Mouse (Mus musculus): ENCODE results near the gene Smarca2. TPM values are rescaled to one million over a fixed set of nuclear protein-coding genes. Genes with fewer than 3 reads are reported as not detected.

The Smarca2 gene
- polyA plus RNA-seq, 1 experiment from 2014 or later, result 63.5 TPM

GRCm38 (mm10) chr19:26601459-26601858 lies 3.4 kb upstream of the Smarca2 start:
- H3K9ac ChIP-seq (ENCODE audit: low read depth, low read length), result no peak overlapping the region
- DNase-seq (ENCODE audit: low spot score) (no peak), ATAC-seq (ENCODE audit: low read depth) (no peak)
- H3K4me1 ChIP-seq (ENCODE audit: control insufficient read depth, insufficient read depth, low read length), result no peaks in the 10 kb centered on the region
- H3K27ac ChIP-seq (replicated peaks; ENCODE audit: low read depth, low read length), result no peak overlapping the region
- 70% methylated on average over 4 of the region's 4 CpGs for WGBS
- H3K4me2 ChIP-seq (ENCODE audit: low read depth, low read length), result no peak overlapping the region
- no peak overlapping the region for H3K4me3 ChIP-seq (ENCODE audit: low read depth, low read length)
- no peaks in the 10 kb centered on the region for H3K27me3 ChIP-seq (replicated peaks; ENCODE audit: control insufficient read depth, insufficient read depth, low read length)
- H3K9me3 ChIP-seq (ENCODE audit: control insufficient read depth, low read length), result no peaks in the 10 kb centered on the region
- H3K36me3 ChIP-seq (ENCODE audit: control insufficient read depth, insufficient read depth, low read length), result no peaks in the 10 kb centered on the region

GRCm38 (mm10) chr19:26603296-26603860 lies 1.5 kb upstream of the Smarca2 start:
- H3K4me2 ChIP-seq (ENCODE audit: low read depth, low read length), result peak overlapping the region; percentile 89
- H3K36me3 ChIP-seq (ENCODE audit: control insufficient read depth, insufficient read depth, low read length), result no peaks in the 10 kb centered on the region
- no peaks in the 10 kb centered on the region for H3K9me3 ChIP-seq (ENCODE audit: control insufficient read depth, low read length)
- H3K27ac ChIP-seq (replicated peaks; ENCODE audit: low read depth, low read length), result peak overlapping the region; percentile 97; the same call in 1 of the 2 replicates
- H3K27me3 ChIP-seq (replicated peaks; ENCODE audit: control insufficient read depth, insufficient read depth, low read length), result no peaks in the 10 kb centered on the region
- H3K4me3 ChIP-seq (ENCODE audit: low read depth, low read length), result peak overlapping the region; percentile 82
- H3K4me1 ChIP-seq (ENCODE audit: control insufficient read depth, insufficient read depth, low read length), result peaks cover 2% of the 10 kb centered on the region
- ATAC-seq (ENCODE audit: low read depth) (no peak), DNase-seq (ENCODE audit: low spot score) (no peak)
- H3K9ac ChIP-seq (ENCODE audit: low read depth, low read length), result no peak overlapping the region
- WGBS, result 43% methylated on average over 2 of the region's 2 CpGs

- no peaks in the 10 kb centered on the region for H3K27me3 ChIP-seq (replicated peaks; ENCODE audit: control insufficient read depth, insufficient read depth, low read length)
- DNase-seq (ENCODE audit: low spot score), result peak; percentile 64
- WGBS, result 1% methylated on average over 31 of the region's 36 CpGs
- ATAC-seq (ENCODE audit: low read depth), result peak; percentile 69
- H3K9ac ChIP-seq (ENCODE audit: low read depth, low read length), result peak overlapping the region; percentile 87
- H3K4me2 ChIP-seq (ENCODE audit: low read depth, low read length), result peak overlapping the region; percentile 89
- peaks cover 4% of the 10 kb centered on the region for H3K4me1 ChIP-seq (ENCODE audit: control insufficient read depth, insufficient read depth, low read length)
- H3K9me3 ChIP-seq (ENCODE audit: control insufficient read depth, low read length), result no peaks in the 10 kb centered on the region
- peak overlapping the region; percentile 82 for H3K4me3 ChIP-seq (ENCODE audit: low read depth, low read length)
- no peaks in the 10 kb centered on the region for H3K36me3 ChIP-seq (ENCODE audit: control insufficient read depth, insufficient read depth, low read length)
- peak overlapping the region; percentile 97 for H3K27ac ChIP-seq (replicated peaks; ENCODE audit: low read depth, low read length)
These were observed 720 bp upstream of the Smarca2 start for GRCm38 (mm10) chr19:26603906-26604754.

- Histone ChIP-seq H3K4me1 (ENCODE audit: control insufficient read depth, insufficient read depth, low read length) (peaks cover 4% of the 10 kb centered on the region), H3K36me3 (ENCODE audit: control insufficient read depth, insufficient read depth, low read length) (no peaks in the 10 kb centered on the region), H3K27ac (replicated peaks; ENCODE audit: low read depth, low read length) (peak overlapping the region; percentile 97), H3K9ac (ENCODE audit: low read depth, low read length) (peak overlapping the region; percentile 87), H3K27me3 (replicated peaks; ENCODE audit: control insufficient read depth, insufficient read depth, low read length) (no peaks in the 10 kb centered on the region), H3K9me3 (ENCODE audit: control insufficient read depth, low read length) (no peaks in the 10 kb centered on the region), H3K4me3 (ENCODE audit: low read depth, low read length) (peak overlapping the region; percentile 82), H3K4me2 (ENCODE audit: low read depth, low read length) (peak overlapping the region; percentile 89)
- peak; percentile 67 for DNase-seq (ENCODE audit: low spot score)
- WGBS, result 0% methylated on average over 41 of the region's 44 CpGs
- ATAC-seq (ENCODE audit: low read depth), result no peak
These were observed 829 bp downstream of the Smarca2 start for GRCm38 (mm10) chr19:26605438-26606320.

- peak overlapping the region; percentile 87 for H3K9ac ChIP-seq (ENCODE audit: low read depth, low read length)
- no peaks in the 10 kb centered on the region for H3K9me3 ChIP-seq (ENCODE audit: control insufficient read depth, low read length)
- peak; percentile 3; the same call in 1 of the 2 replicates for ATAC-seq (ENCODE audit: low read depth)
- H3K4me1 ChIP-seq (ENCODE audit: control insufficient read depth, insufficient read depth, low read length), result peaks cover 4% of the 10 kb centered on the region
- H3K36me3 ChIP-seq (ENCODE audit: control insufficient read depth, insufficient read depth, low read length), result no peaks in the 10 kb centered on the region
- peak overlapping the region; percentile 97 for H3K27ac ChIP-seq (replicated peaks; ENCODE audit: low read depth, low read length)
- peak overlapping the region; percentile 89 for H3K4me2 ChIP-seq (ENCODE audit: low read depth, low read length)
- DNase-seq (ENCODE audit: low spot score), result peak; percentile 73
- peak overlapping the region; percentile 82 for H3K4me3 ChIP-seq (ENCODE audit: low read depth, low read length)
- WGBS, result under 1% methylated on average over 49 of the region's 63 CpGs
- no peaks in the 10 kb centered on the region for H3K27me3 ChIP-seq (replicated peaks; ENCODE audit: control insufficient read depth, insufficient read depth, low read length)
These were observed 1.7 kb downstream of the Smarca2 start for GRCm38 (mm10) chr19:26606321-26607155.

GRCm38 (mm10) chr19:26607156-26607536 lies 2.3 kb downstream of the Smarca2 start:
- DNase-seq (ENCODE audit: low spot score), result peak; percentile 75
- Histone ChIP-seq H3K4me2 (ENCODE audit: low read depth, low read length) (peak overlapping the region; percentile 89), H3K27me3 (replicated peaks; ENCODE audit: control insufficient read depth, insufficient read depth, low read length) (no peaks in the 10 kb centered on the region), H3K9ac (ENCODE audit: low read depth, low read length) (peak overlapping the region; percentile 87), H3K9me3 (ENCODE audit: control insufficient read depth, low read length) (no peaks in the 10 kb centered on the region), H3K4me1 (ENCODE audit: control insufficient read depth, insufficient read depth, low read length) (peaks cover 4% of the 10 kb centered on the region), H3K36me3 (ENCODE audit: control insufficient read depth, insufficient read depth, low read length) (no peaks in the 10 kb centered on the region), H3K27ac (replicated peaks; ENCODE audit: low read depth, low read length) (peak overlapping the region; percentile 97), H3K4me3 (ENCODE audit: low read depth, low read length) (peak overlapping the region; percentile 82)
- 0% methylated on average over 8 of the region's 56 CpGs for WGBS
- no peak for ATAC-seq (ENCODE audit: low read depth)

GRCm38 (mm10) chr19:26607551-26608433 lies 2.9 kb downstream of the Smarca2 start:
- no peaks in the 10 kb centered on the region for H3K9me3 ChIP-seq (ENCODE audit: control insufficient read depth, low read length)
- peak overlapping the region; percentile 87 for H3K9ac ChIP-seq (ENCODE audit: low read depth, low read length)
- no peaks in the 10 kb centered on the region for H3K27me3 ChIP-seq (replicated peaks; ENCODE audit: control insufficient read depth, insufficient read depth, low read length)
- ATAC-seq (ENCODE audit: low read depth), result no peak
- H3K4me3 ChIP-seq (ENCODE audit: low read depth, low read length), result peak overlapping the region; percentile 82
- peak overlapping the region; percentile 97 for H3K27ac ChIP-seq (replicated peaks; ENCODE audit: low read depth, low read length)
- no peaks in the 10 kb centered on the region for H3K36me3 ChIP-seq (ENCODE audit: control insufficient read depth, insufficient read depth, low read length)
- under 1% methylated on average over 37 of the region's 39 CpGs for WGBS
- peaks cover 5% of the 10 kb centered on the region for H3K4me1 ChIP-seq (ENCODE audit: control insufficient read depth, insufficient read depth, low read length)
- peak overlapping the region; percentile 89 for H3K4me2 ChIP-seq (ENCODE audit: low read depth, low read length)
- DNase-seq (ENCODE audit: low spot score), result peak; percentile 57
